Mouse (Mus musculus) olfactory bulb, adult 2 months (tissue): Measurements from ENCODE around the gene Tsr3.

Source experiments
- CTCF ChIP-seq: fragments of 200-500 bp; IDR thresholded peaks from 2 replicates; pipeline ENCODE4 v1.5.1; 2012; ENCODE audit warnings: low read depth, mild to moderate bottlenecking, low read length, moderate library complexity; ENCODE audit not compliant: insufficient read depth
- POLR2A ChIP-seq: fragments of 200-500 bp; IDR thresholded peaks from 2 replicates; pipeline ENCODE4 v1.6.1; 2012; ENCODE audit warnings: mild to moderate bottlenecking, low read depth, low read length, moderate library complexity; ENCODE audit not compliant: insufficient read depth

GRCm38 (mm10) chr17:25202401-25202800, 37.6 kb upstream of the Tsr3 start:
- TF ChIP-seq CTCF (no peak), POLR2A (no peak)
